Mouse (Mus musculus): Measurements from ENCODE around the gene Zfp106.

The Zfp106 gene

GRCm38 (mm10) chr2:120544732-120545131 is 18.9 kb downstream of the Zfp106 start:
- DNase-seq = no peak

GRCm38 (mm10) chr2:120539778-120540208 is 23.9 kb downstream of the Zfp106 start:
- peak; percentile 85 to 88 for DNase-seq

GRCm38 (mm10) chr2:120539333-120539732 is 24.3 kb downstream of the Zfp106 start:
- peak; percentile 21 to 25 for DNase-seq

GRCm38 (mm10) chr2:120531223-120531622 is 32.4 kb downstream of the Zfp106 start:
- DNase-seq = no peak

GRCm38 (mm10) chr2:120529531-120529930 is 34.1 kb downstream of the Zfp106 start:
- no peak for DNase-seq

GRCm38 (mm10) chr2:120526771-120527170 is 36.9 kb downstream of the Zfp106 start:
- no peak for DNase-seq

GRCm38 (mm10) chr2:120518547-120519210 is 45.0 kb downstream of the Zfp106 start:
- DNase-seq = no peak

GRCm38 (mm10) chr2:120514181-120514580 is 49.5 kb downstream of the Zfp106 start:
- no peak for DNase-seq

- no peak for DNase-seq
Measured at GRCm38 (mm10) chr2:120503992-120504391, 59.7 kb downstream of the Zfp106 start.

GRCm38 (mm10) chr2:120503094-120503493 is 60.5 kb downstream of the Zfp106 start:
- no peak for DNase-seq

- DNase-seq = peak; percentile 49 to 56
Measured at GRCm38 (mm10) chr2:120502605-120502990, 61.0 kb downstream of the Zfp106 start.

GRCm38 (mm10) chr2:120501931-120502604 is 61.6 kb downstream of the Zfp106 start:
- DNase-seq = peak; percentile 8 to 16

GRCm38 (mm10) chr2:120501136-120501918 is 62.3 kb downstream of the Zfp106 start:
- no peak for DNase-seq

GRCm38 (mm10) chr2:120499971-120500471 is 63.6 kb downstream of the Zfp106 start:
- DNase-seq = no peak

- DNase-seq = no peak
Measured at GRCm38 (mm10) chr2:120496511-120496910, 67.1 kb downstream of the Zfp106 start.

- DNase-seq = no peak
Measured at GRCm38 (mm10) chr2:120493254-120493653, 70.4 kb downstream of the Zfp106 start.

- no peak for DNase-seq
Measured at GRCm38 (mm10) chr2:120484241-120484640, 79.4 kb downstream of the Zfp106 start.

- DNase-seq = no peak
Measured at GRCm38 (mm10) chr2:120482506-120483389, 80.9 kb downstream of the Zfp106 start.

GRCm38 (mm10) chr2:120481921-120482320 is 81.7 kb downstream of the Zfp106 start:
- DNase-seq = no peak

- peak; percentile 82 to 83 for DNase-seq
Measured at GRCm38 (mm10) chr2:120478600-120478999, 85.0 kb downstream of the Zfp106 start.

GRCm38 (mm10) chr2:120476277-120477087 is 87.2 kb downstream of the Zfp106 start:
- no peak for DNase-seq

Measured in cerebellum, postnatal 10 days (tissue).